Mouse (Mus musculus): ENCODE data around the gene Ola1.

The Ola1 gene

DNA sequence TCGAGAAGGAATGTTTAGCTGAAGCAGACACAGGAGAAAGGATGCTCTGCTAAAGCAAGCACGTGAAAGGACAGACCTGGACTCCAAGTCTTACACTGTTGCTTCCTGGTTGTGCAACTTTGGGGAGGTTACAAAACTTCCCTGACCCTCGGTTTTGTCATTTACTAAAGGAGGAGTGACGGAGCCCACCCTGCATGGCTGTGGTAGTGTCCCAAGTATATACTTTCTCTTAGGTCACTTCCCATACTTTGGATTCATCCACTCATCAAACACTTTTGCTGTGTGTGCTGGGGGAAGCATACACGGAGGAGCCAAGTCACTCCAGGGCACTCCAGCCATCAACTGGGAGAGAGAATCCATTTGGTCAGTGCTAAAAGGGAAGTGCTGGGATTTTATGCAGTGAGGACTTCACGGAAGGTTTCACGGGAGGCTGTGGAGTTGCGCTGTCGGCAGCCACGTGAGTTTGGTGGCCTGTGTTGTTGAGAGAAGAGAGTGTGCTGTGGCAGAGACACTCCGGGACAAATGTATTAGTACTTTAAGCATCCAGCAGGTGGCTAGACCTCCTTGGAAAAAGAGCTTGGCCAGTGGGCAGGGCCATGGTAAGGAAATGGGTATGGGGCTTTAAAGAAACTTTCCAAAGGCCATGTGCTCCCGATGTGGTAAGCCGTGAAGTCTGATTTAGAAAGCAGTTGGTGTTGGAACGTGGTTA is 154.7 kb downstream of the Ola1 start:
- DNase-seq = no peak

DNA sequence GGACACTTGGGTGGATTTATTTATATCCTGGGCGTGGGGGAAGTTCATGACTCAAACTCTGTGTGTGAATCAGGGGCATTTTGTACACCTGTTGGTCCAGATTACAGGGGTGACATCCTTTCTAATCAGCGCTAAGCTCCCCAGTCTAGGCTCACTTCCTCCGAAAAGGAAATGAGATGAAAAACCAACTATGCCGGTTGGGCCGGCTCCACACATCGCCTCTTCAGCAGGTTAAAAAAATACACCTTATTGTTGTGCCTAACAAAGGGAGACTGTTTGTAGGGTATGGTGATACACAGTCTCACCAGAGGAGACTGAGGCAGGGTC is 158.5 kb downstream of the Ola1 start:
- DNase-seq = no peak

DNA sequence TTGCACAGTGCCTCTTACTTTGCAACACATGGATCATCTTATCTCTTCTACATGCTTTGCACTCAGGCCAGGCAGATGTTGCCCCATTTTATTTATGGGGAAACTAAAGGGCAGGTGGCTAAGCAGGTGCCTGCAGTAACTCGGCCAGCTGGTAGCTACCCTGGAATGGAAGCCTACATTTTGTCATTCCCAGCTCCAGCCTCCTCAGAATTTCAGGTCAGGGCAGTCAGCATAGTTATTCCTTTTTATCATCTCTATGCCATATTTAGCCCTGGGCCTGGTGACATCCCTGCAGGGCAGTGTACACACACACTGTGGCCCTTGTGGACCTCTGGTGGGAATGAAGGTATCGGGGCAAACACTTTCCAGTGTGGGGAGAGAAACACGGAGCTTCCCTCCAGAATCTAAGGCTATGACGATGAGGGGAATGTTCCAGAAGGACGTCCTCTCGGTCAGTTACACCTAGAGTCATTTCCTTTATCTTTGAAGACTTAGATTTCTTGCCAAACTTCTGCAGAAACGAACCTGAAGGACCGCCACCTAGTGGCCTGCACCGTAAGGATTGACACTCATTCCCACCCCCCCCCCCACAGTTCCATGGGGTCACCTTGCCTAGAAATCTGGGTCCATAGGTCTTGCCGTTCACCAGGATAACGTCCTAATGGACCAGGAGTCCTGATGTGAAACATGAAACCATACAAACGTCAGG is 159.0 kb downstream of the Ola1 start:
- no peak for DNase-seq

DNA sequence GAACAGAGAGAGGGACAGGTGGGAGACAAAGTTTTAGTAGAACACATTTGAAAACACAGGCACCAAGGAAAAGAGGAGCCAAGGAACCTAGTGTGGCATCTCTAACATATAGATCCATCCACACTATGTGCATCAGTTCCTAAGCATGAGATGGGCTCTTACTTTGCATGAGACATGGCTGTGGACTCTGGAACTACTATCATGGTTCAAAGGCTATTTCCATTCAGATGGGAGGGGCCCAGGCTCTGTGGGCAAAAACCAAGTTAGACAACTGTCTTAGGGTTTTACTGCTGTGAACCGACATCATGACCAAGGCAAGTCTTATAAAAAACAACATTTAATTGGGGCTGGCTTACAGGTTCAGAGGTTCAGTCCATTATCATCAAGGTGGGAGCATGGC is 160.4 kb downstream of the Ola1 start:
- no peak for DNase-seq

DNA sequence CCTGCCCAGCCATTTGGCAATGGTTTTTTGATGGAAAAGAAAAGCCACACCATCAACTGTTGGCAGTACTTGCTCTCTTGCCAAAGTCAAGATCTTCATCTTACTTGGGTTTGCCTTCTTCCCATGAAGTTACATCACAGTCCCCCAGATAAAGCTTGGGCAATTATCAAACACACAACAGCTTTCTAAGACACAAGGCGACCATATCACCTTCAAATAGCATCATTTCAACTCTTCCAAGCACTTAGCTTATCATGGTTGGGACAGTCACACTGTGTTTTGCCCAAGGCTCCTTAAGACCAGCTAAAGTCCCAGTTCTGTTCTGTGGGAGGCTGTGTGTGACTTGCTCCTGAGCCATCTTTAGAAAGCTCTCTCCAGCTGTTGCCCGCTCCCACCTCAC is 161.1 kb downstream of the Ola1 start:
- no peak for DNase-seq

DNA sequence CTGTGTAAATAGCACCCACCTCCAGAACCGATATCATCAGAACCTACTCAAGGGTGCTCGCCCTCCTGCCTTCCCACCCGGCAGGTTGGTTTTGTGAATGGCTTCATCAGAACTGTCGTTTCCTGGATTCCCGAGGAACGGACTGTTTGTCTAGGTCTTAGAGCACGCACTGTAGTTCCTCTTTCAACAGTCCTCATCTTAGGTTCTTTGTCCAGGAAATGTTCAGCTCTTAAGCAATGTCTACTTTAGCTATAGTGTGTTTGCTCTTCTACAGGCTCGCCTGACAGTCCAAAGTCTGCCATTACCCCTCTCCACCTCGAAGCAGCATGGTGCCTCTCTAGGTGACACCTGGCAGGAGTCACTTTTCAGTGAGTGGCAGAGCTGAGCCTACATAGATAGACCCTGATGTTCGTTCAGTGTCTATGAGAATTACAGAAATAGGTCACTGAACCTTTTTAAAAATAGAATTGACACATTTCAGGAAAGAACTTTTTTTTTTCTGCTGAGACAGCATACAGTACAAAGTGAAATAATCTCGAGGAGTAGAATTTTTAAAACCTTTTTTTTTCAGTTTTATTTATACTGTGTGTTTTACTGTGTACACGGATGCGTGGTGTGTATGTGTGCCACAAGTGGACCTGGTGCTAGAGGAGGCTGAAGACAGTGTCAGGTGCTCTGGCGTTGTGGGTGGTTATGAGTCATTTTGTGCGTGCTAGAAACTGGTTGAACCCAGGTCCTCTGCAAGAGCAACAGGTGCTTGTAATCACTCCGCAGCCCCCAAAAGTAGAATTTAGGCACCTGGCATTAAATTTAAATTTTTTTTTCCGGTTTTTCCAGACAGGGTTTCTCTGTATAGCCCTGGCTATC is 162.4 kb downstream of the Ola1 start:
- DNase-seq = no peak

DNA sequence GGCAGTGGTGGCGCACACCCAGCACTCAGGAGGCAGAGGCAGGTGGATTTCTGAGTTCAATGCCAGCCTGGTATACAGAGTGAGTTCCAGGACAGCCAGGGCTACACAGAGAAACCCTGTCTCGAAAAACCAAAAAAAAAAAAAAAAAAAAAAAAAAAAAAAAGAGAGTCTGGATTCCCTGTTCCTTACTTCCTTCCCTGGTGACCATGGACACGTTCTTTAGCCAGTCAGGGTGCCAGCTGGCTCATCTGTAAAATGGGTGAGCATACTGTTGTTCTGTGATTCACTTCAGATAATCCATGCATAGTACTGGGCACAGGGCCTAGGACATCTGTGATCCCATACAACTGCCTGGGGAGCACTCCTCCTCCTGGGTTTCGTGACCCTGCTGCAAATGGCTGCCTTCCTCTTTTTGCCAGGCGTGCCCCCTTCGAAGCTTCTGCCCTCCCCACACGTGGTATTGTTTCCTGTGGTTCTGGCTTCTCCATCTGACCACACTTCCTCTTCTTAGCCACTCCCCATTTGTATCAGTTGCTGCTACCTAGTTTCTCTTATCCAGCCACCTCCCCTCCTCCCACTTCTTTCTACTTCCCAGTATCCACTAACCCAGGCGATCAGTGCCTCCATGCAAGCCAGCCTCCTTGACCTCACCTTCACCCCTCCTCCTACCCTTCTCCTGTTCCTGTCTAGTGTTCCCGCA is 164.8 kb downstream of the Ola1 start:
- DNase-seq = no peak

DNA sequence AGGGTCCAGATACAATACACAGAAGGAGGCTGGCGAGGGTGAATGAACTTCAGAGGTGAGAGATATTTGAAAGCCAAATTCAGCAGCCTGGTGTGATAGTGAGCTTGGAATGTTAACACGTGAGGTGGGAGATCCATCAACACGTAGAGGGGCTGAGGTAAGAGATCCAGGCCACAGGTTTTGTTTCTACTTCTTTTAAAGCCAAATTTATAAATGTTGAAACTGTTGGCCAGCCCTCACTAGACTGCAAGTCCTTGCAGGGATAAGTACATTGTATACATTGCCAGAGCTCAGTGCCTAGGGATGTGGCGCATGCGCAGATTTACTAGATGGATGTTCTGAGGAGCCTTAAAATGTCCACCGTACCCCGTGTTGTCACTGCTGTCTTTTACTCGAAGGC is 168.3 kb downstream of the Ola1 start:
- DNase-seq = no peak

DNA sequence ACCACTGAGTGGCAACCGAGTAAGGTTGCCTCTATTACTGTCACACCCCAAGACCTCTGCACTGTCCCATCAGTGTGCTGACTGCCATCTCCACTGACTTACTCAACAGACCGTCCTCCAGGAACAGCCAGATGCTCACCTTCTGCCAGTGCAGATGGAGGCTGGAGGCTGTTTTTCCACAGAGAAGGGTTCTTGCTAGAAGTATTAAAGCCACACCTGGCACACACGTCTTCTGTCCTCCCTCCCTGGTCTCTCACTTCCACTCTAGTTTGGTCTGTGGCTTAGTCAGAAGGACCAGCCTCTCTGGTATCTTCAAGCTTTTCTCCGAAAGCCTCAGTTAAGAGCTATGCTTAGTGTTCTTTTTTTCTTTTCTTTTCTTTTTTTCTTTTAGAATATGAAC is 168.7 kb downstream of the Ola1 start:
- no peak for DNase-seq

DNA sequence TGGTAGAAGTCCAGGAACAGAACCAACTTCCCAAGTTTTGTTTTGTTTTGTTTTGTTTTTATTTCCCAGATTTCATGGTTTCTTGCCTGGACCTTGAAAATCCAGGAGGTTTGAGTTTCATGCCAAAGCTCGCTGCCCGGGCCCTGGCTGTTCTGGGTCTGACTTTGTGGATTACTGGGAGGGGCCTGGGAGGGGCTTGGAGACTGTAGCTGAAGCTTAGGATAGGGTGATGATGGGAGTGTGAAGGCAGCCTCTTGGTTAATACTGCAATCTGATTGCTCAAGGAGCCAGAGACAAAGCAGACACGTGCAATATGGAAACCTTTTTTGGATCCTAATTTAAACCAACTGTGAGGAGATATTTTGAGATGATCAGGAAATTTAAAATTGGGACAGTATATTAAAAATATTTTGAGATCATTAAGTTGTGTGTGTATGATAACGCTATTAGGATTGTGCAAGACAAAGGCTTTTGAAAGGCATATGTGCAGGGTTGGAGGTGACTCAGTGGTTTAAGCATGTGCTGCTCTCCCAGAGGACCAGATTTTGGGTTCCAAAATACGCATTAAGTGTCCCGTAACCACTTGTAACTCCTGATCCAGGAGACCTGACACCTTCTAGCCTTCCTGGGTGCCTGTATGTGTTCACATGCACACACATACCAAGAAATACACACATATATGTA is 169.6 kb downstream of the Ola1 start:
- no peak for DNase-seq

DNA sequence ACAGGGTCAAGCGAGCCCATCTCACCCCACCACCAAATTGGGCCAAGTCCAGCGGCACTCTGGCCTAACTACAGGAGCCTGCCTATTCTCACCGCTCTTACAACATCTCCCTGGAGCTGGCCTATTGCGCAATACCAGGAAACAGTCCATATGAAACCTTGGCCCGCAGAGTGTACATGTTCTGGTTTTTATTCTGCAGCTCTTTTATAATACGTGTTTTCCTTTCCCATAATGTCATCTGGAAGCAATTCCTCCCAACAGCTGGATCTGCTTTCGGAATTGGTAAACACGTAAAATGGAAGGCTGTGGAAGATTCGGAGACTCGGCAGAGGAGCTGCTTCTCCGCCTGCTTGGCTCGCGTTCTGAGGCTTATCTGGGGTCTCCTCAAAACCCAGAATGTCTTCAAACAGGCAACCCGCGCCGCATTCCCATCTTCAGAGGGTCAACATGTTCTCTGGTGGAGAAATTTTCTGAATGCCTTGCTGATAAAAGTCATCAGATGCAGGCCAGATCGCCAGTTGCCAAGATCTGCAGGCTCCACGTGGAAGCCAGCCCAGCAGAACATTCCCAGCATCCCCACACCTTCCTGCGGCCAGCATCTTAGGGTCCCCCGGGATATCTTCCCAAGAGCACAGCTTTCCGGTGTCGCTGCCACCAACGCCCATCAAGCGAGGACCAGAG is 171.5 kb downstream of the Ola1 start:
- no peak for DNase-seq

DNA sequence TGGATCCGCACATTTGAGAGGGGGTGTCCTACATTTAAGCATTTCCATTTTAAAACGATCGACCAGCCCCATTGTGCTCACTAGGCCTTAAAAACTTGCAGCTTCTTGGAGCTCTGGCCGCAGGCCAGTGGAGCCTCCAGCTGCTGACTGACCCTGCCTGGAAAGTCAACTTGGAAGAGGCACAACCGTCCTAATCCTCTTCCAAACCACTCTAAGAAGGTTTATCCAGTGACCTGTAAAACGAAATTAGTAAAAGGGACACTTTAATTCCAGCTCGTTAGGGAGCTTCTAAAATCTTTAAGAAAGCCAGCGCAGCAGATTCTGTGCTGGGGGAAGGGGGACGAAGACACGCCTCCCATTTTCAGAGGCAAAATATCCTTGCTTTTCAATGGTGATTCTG is 172.1 kb downstream of the Ola1 start:
- DNase-seq = no peak

DNA sequence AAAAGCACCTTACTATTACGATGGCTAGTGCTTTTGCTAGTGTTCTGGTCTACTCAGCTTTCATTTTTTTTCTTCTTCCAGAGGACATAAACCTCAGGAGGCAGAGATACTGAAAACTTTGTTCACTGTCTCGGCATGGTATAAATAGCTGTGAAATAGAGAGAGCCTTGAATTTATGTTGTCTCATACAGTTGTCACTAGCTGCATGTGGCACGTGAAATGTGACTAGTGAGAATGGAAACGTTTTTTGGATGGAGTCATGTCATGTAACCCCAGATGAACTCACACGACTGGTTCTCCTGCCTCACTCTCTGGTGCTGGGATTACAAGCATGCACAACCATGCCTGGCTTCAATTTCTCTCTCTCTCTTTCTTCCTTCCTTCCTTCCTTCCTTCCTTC is 173.2 kb downstream of the Ola1 start:
- no peak for DNase-seq

Measured in right cerebral cortex, postnatal 25 days (tissue).